Mouse (Mus musculus): ENCODE data around the gene Golga4.

The Golga4 gene

GRCm38 (mm10) chr9:118488896-118489578, 17.0 kb upstream of the Golga4 start:
- in situ Hi-C loops (cut with MboI, MseI) = no loop called here

GRCm38 (mm10) chr9:118489579-118490019, 16.5 kb upstream of the Golga4 start:
- in situ Hi-C loops (cut with MboI, MseI) = loop anchor here (5.0 to 10.0 kb wide), 4 partner anchors 305 to 565 kb away; partner anchors contain the start of gene Azi2 (in 2 of the 2)

GRCm38 (mm10) chr9:118491195-118491594, 14.9 kb upstream of the Golga4 start:
- in situ Hi-C loops (cut with MboI, MseI) = loop anchor here (5.0 to 10.0 kb wide), 4 partner anchors 306 to 566 kb away; partner anchors contain the start of gene Azi2 (in 2 of the 2)

- in situ Hi-C loops (cut with MboI, MseI) = loop anchor here (5.0 to 10.0 kb wide), 4 partner anchors 308 to 568 kb away; partner anchors contain the start of gene Azi2 (in 2 of the 2)
Measured at GRCm38 (mm10) chr9:118492932-118493698, 13.0 kb upstream of the Golga4 start.

GRCm38 (mm10) chr9:118494106-118494505, 12.0 kb upstream of the Golga4 start:
- in situ Hi-C loops (cut with MboI, MseI) = loop anchor here (5.0 to 10.0 kb wide), 4 partner anchors 309 to 569 kb away; partner anchors contain the start of gene Azi2 (in 2 of the 2)

- in situ Hi-C loops (cut with MboI, MseI) = loop anchor here (10.0 kb wide), 2 partner anchors 311 to 571 kb away; no protein-coding TSS in a partner anchor
Measured at GRCm38 (mm10) chr9:118495933-118496332, 10.1 kb upstream of the Golga4 start.

- in situ Hi-C loops (cut with MboI, MseI) = loop anchor here (10.0 kb wide), 2 partner anchors 312 to 572 kb away; no protein-coding TSS in a partner anchor
Measured at GRCm38 (mm10) chr9:118496952-118497351, 9.1 kb upstream of the Golga4 start.

GRCm38 (mm10) chr9:118498061-118498460, 8.0 kb upstream of the Golga4 start:
- in situ Hi-C loops (cut with MboI, MseI) = loop anchor here (10.0 kb wide), 2 partner anchors 313 to 573 kb away; no protein-coding TSS in a partner anchor

GRCm38 (mm10) chr9:118500963-118501362, 5.1 kb upstream of the Golga4 start:
- in situ Hi-C loops (cut with MboI, MseI) = no loop called here

GRCm38 (mm10) chr9:118504656-118505055, 1.4 kb upstream of the Golga4 start:
- in situ Hi-C loops (cut with MboI, MseI) = no loop called here

- in situ Hi-C loops (cut with MboI, MseI) = no loop called here
Measured at GRCm38 (mm10) chr9:118506404-118507231, 551 bp downstream of the Golga4 start.

- in situ Hi-C loops (cut with MboI, MseI) = no loop called here
Measured at GRCm38 (mm10) chr9:118507552-118507951, 1.5 kb downstream of the Golga4 start.

GRCm38 (mm10) chr9:118508601-118509000, 2.5 kb downstream of the Golga4 start:
- in situ Hi-C loops (cut with MboI, MseI) = no loop called here

GRCm38 (mm10) chr9:118510941-118511690, 5.0 kb downstream of the Golga4 start:
- in situ Hi-C loops (cut with MboI, MseI) = no loop called here

- in situ Hi-C loops (cut with MboI, MseI) = no loop called here
Measured at GRCm38 (mm10) chr9:118512681-118513233, 6.7 kb downstream of the Golga4 start.

- in situ Hi-C loops (cut with MboI, MseI) = no loop called here
Measured at GRCm38 (mm10) chr9:118515476-118515875, 9.4 kb downstream of the Golga4 start.

GRCm38 (mm10) chr9:118516162-118516561, 10.1 kb downstream of the Golga4 start:
- in situ Hi-C loops (cut with MboI, MseI) = no loop called here

GRCm38 (mm10) chr9:118517619-118518018, 11.6 kb downstream of the Golga4 start:
- in situ Hi-C loops (cut with MboI, MseI) = no loop called here

- in situ Hi-C loops (cut with MboI, MseI) = no loop called here
Measured at GRCm38 (mm10) chr9:118519101-118519500, 13.0 kb downstream of the Golga4 start.

- in situ Hi-C loops (cut with MboI, MseI) = no loop called here
Measured at GRCm38 (mm10) chr9:118520011-118520410, 13.9 kb downstream of the Golga4 start.

All from T-helper 17 cell (primary cell).